Mouse (Mus musculus) regulatory T cell (primary cell): ENCODE results near the gene Taar6.

Experiments used
- in situ Hi-C: fragments of 300-600 bp; cut with MboI, MseI; formaldehyde crosslinking; loops from one replicate; pipeline ENCODE4 v1.15.1; 2025; ENCODE audit warnings: high pct_unique_total_duplicates

Taar6 gene

GRCm38 (mm10) chr10:23938312-23938711 lies 47.1 kb downstream of the Taar6 start, which contains the start of gene Taar2:
Gene Taar2, plus strand, starts transcription at chr10:23938572.
- in situ Hi-C loops = no loop called here

DNA sequence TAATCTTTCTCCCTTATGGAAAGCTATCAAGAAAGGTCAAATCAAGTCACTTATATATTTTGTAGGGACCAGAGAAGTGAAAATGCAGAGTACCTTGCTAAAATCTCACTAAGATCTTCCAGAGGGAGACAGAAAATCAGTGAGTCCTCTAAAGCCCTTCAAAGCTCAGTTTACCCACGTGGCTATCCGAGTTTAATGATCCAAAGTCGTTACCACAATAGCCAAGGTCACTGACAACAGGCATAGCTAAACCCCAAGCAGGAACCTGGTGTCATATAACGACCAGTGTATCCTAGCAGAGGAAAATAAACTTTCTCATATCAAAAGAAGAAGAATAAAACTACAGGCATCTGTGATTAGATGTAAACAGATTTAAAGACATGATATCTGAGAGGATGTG lies 47.8 kb downstream of the Taar6 start:
- in situ Hi-C loops = no loop called here
